32 mouse cellular contexts compared by ENCODE assay signal in the genomic region with DNA sequence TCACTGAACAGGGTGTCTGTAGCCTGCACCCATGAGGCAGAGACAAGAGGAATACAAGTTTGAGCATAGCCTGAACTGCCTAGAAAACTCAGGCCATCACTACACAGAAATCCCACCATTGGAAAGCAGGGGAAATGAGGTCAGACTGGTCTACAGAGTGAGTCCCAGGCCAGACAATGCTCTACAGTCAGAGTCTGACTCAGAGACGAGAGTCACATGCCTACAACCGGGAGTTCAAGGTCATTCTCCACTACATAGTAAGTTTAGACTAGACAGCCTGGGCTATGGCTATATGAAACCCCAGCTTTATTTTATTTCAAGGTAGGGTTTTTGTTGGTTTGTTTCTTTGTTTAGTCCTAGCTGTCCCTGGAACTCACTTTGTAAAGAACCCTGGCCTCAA. TPM values are rescaled to one million over a fixed set of nuclear protein-coding genes. Genes with fewer than 3 reads are reported as not detected.
DNase-seq lines count a peak whose midpoint lies in the region; ATAC-seq lines count a peak whose summit lies in the region.
"Had no signal": no experiment of that assay in that cellular context is flagged by ENCODE, and none has a peak within 500 bp of the region (broad histone marks: within the 10 kb centered on the region; RNA-seq: fewer than 3 reads in every experiment).

No protein-coding gene starts in this region.

- peaks cover 32% of the 10 kb centered on the region for H3K4me1 ChIP-seq in heart, embryonic 10.5 days
- no peaks in the 10 kb centered on the region for H3K4me1 ChIP-seq in neural tube, embryonic 14.5 days (ENCODE audit: control insufficient read depth, insufficient read depth, low read length)
- peaks cover 5% of the 10 kb centered on the region for H3K4me1 ChIP-seq in neural tube, embryonic 15.5 days

- H3K27ac ChIP-seq in heart, embryonic 10.5 days = 0 out of 2 replicates have a peak overlapping the region, but pooled peaks have one; percentile 30
- no peak overlapping the region for H3K27ac ChIP-seq in neural tube, embryonic 14.5 days (ENCODE audit: low read depth, low read length)
- no peak overlapping the region for H3K27ac ChIP-seq in neural tube, embryonic 15.5 days (replicated peaks)
- H3K27ac ChIP-seq: hindbrain, embryonic 14.5 days; lung, embryonic 15.5 days had no signal

- no peak for DNase-seq in heart, embryonic 10.5 days (ENCODE audit: low spot score)
- DNase-seq in heart, postnatal 36 days = no peak
- peak; percentile 62 for DNase-seq in NIH3T3 (ENCODE audit: low read depth)
- peak; percentile 53 for DNase-seq in fibroblast of lung, adult 2 months (ENCODE audit: low read depth)
- DNase-seq in embryo, embryonic 10.5 days (ENCODE audit: low spot score) = no peak
- DNase-seq: adrenal gland, postnatal 14 days; cerebellum, adult 2 months; cerebellum, postnatal 25 days; kidney, adult 11 months; kidney, postnatal 14 days; liver; right cerebral cortex, postnatal 4 days had no signal

- H3K9ac ChIP-seq in neural tube, embryonic 14.5 days (replicated peaks; ENCODE audit: low read depth, low read length) = 0 out of 2 replicates have a peak overlapping the region, but pooled peaks have one; percentile 11
- H3K9ac ChIP-seq in neural tube, embryonic 15.5 days (replicated peaks) = no peak overlapping the region
- H3K9ac ChIP-seq: hindbrain, embryonic 14.5 days; lung, embryonic 15.5 days had no signal

- 47% methylated on average over 2 of the region's 2 CpGs for WGBS in heart, embryonic 10.5 days
- 72% methylated on average over 2 of the region's 2 CpGs for WGBS in neural tube, embryonic 14.5 days
- 70% methylated on average over 2 of the region's 2 CpGs for WGBS in neural tube, embryonic 15.5 days

- H3K4me3 ChIP-seq in heart, embryonic 10.5 days = no peak overlapping the region
- no peak overlapping the region for H3K4me3 ChIP-seq in neural tube, embryonic 14.5 days (ENCODE audit: low read depth, low read length)
- H3K4me3 ChIP-seq in neural tube, embryonic 15.5 days (replicated peaks) = no peak overlapping the region
- H3K4me3 ChIP-seq: lung, embryonic 15.5 days had no signal

- no peak overlapping the region for H3K4me2 ChIP-seq in neural tube, embryonic 14.5 days (ENCODE audit: low read depth, low read length)
- H3K4me2 ChIP-seq in neural tube, embryonic 15.5 days = no peak overlapping the region
- H3K4me2 ChIP-seq: hindbrain, embryonic 14.5 days; lung, embryonic 15.5 days; midbrain, embryonic 11.5 days had no signal

- H3K36me3 ChIP-seq in heart, embryonic 10.5 days = no peaks in the 10 kb centered on the region
- H3K36me3 ChIP-seq in neural tube, embryonic 14.5 days (ENCODE audit: control insufficient read depth, insufficient read depth, low read length) = no peaks in the 10 kb centered on the region
- H3K36me3 ChIP-seq in neural tube, embryonic 15.5 days = no peaks in the 10 kb centered on the region
- H3K36me3 ChIP-seq: lung, embryonic 15.5 days had no signal

- no peak for ATAC-seq in neural tube, embryonic 14.5 days (ENCODE audit: low read depth)
- no peak for ATAC-seq in neural tube, embryonic 15.5 days (ENCODE audit: low FRiP score)
- ATAC-seq in megakaryocyte progenitor cell, adult 5-6 weeks (replicated peaks; ENCODE audit: poor library complexity) = no peak
- ATAC-seq: activated CD4-positive, CD25-positive, alpha-beta regulatory T cell, adult 4 months; forebrain, embryonic 16.5 days; midbrain, embryonic 16.5 days had no signal

- intact Hi-C loops in heart, postnatal 36 days (cut with DNase I) = no loop called here

- no peaks in the 10 kb centered on the region for H3K9me3 ChIP-seq in heart, embryonic 10.5 days
- no peaks in the 10 kb centered on the region for H3K9me3 ChIP-seq in neural tube, embryonic 14.5 days (ENCODE audit: control insufficient read depth, low read length)
- no peaks in the 10 kb centered on the region for H3K9me3 ChIP-seq in neural tube, embryonic 15.5 days (replicated peaks)
- H3K9me3 ChIP-seq: lung, embryonic 15.5 days had no signal

- no peaks in the 10 kb centered on the region for H3K27me3 ChIP-seq in heart, embryonic 10.5 days (ENCODE audit: insufficient read depth, poor library complexity, severe bottlenecking)
- H3K27me3 ChIP-seq in neural tube, embryonic 14.5 days (ENCODE audit: control insufficient read depth, insufficient read depth, low read length) = no peaks in the 10 kb centered on the region
- no peaks in the 10 kb centered on the region for H3K27me3 ChIP-seq in neural tube, embryonic 15.5 days (replicated peaks)
- H3K27me3 ChIP-seq: lung, embryonic 15.5 days had no signal

RNA-seq across cellular contexts. Expression of gene Aqp7, which starts 1.0 kb away (rescaled TPM):
- polyA plus RNA-seq in heart, embryonic 10.5 days (2016; fragmentation: Nextera tagmentation; extraction: Ambion mirVana) = 0.09 and 1.2 TPM in 2 replicates
- total RNA-seq in heart, postnatal 36 days (2021) = 10 to 100 TPM; 30.2 to 49.0 TPM
- not detected in 2 replicates for polyA plus RNA-seq in neural tube, embryonic 14.5 days (2014; fragmentation: Nextera tagmentation; extraction: Ambion mirVana)
- polyA plus RNA-seq in neural tube, embryonic 15.5 days (2015; fragmentation: Nextera tagmentation; extraction: Ambion mirVana) = not detected in 2 replicates
- total RNA-seq in megakaryocyte progenitor cell, adult 5-6 weeks (2015) = 0.20 TPM in 1 of 2 replicates, not detected in the other
- total RNA-seq in megakaryocyte progenitor cell, adult 5-6 weeks (2017) = not detected in 2 replicates
- total RNA-seq: hematopoietic stem cell, adult 5-6 weeks; left cerebral cortex, adult 18-20 months; left cerebral cortex, postnatal 14 days; megakaryocyte, adult 5-6 weeks; MEL had no signal
- polyA plus RNA-seq: cerebellum, adult 2 months; embryonic facial prominence, embryonic 11.5 days; forebrain, embryonic 16.5 days; heart, embryonic 14.5 days; hindbrain, embryonic 14.5 days; limb, embryonic 11.5 days; lung, embryonic 15.5 days; midbrain, embryonic 11.5 days; midbrain, embryonic 16.5 days; neural tube, embryonic 11.5 days had no signal

RNA-seq across cellular contexts. Expression of gene Aqp3, which starts 49.1 kb away (rescaled TPM):
- polyA plus RNA-seq in heart, embryonic 10.5 days (2016; fragmentation: Nextera tagmentation; extraction: Ambion mirVana) = 10.6 TPM in 2 replicates
- not detected for total RNA-seq in heart, postnatal 36 days (2021)
- 0.19 TPM in 1 of 2 replicates, not detected in the other for polyA plus RNA-seq in neural tube, embryonic 14.5 days (2014; fragmentation: Nextera tagmentation; extraction: Ambion mirVana)
- 0.65 TPM in 1 of 2 replicates, not detected in the other for polyA plus RNA-seq in neural tube, embryonic 15.5 days (2015; fragmentation: Nextera tagmentation; extraction: Ambion mirVana)
- not detected in 2 replicates for total RNA-seq in megakaryocyte progenitor cell, adult 5-6 weeks (2015)
- not detected in 2 replicates for total RNA-seq in megakaryocyte progenitor cell, adult 5-6 weeks (2017)
- total RNA-seq: adrenal gland, postnatal 14 days; gastrocnemius, adult 8-10 months; hematopoietic stem cell, adult 5-6 weeks; layer of hippocampus, adult 18-20 months; left cerebral cortex, adult 18-20 months; left cerebral cortex, postnatal 14 days had no signal

Comparison
In these comparisons a context has a peak if more than half of its experiments do, and no peak if none do; other contexts are left out.
1. DNase-seq: peak in NIH3T3 (single experiment) and fibroblast of lung, adult 2 months (single experiment); none in heart, embryonic 10.5 days (single experiment), heart, postnatal 36 days (0 of 2) and embryo, embryonic 10.5 days (single experiment).